In the genomic region with DNA sequence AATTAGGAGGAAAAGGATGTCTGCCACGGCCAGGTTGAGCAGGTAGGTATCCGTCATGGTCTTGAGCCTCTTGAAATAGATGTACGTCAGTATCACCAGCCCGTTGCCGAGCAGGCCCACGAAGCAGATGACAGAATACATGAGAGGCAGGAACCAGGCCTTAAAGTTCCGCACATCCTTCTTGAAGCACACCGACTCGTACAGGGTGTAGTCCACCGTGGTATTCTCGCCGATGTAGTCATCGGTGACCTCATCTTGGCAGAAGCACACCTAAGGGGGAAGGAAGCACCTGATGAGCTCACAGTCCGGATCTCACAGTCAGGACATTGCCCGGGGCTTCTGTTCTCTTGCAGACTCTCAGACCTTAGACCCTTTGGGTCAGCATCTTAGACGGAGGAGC, we compare ENCODE assay signal across 23 mouse cellular contexts. TPM values are rescaled to one million over a fixed set of nuclear protein-coding genes. Genes with fewer than 3 reads are reported as not detected.
DNase-seq lines count a peak whose midpoint lies in the region; ATAC-seq and TF ChIP-seq lines count a peak whose summit lies in the region.
"Had no signal": no experiment of that assay in that cellular context is flagged by ENCODE, and none has a peak within 500 bp of the region (broad histone marks: within the 10 kb centered on the region; RNA-seq: fewer than 3 reads in every experiment).

No protein-coding gene starts in this region.

- DNase-seq in midbrain, embryonic 11.5 days (ENCODE audit: low spot score, missing footprints), result peak; percentile 57
- DNase-seq in midbrain, postnatal 0 days (ENCODE audit: low spot score), result no peak
- DNase-seq in splenic B cell, adult 2 months (ENCODE audit: low read depth, low spot score), result peak; percentile 44
- no peak for DNase-seq in spleen, postnatal 4 days (ENCODE audit: low spot score in 2 of 2)
- DNase-seq: adrenal gland, postnatal 36 days; cerebellum, adult 2 months; forebrain, postnatal 0 days; kidney, adult 2 months; kidney, postnatal 14 days; liver, postnatal 0 days; lung, postnatal 14 days; retina, postnatal 1 day had no signal

- no peaks in the 10 kb centered on the region for H3K27me3 ChIP-seq in midbrain, embryonic 11.5 days (ENCODE audit: control insufficient read depth, insufficient read depth, low read length)
- no peaks in the 10 kb centered on the region for H3K27me3 ChIP-seq in midbrain, postnatal 0 days (ENCODE audit: insufficient read depth, low read length)
- H3K27me3 ChIP-seq in embryonic facial prominence, embryonic 15.5 days, result no peaks in the 10 kb centered on the region
- H3K27me3 ChIP-seq in splenic B cell, adult 2 months (ENCODE audit: control insufficient read depth, insufficient read depth, low read length, poor library complexity, severe bottlenecking), result no peaks in the 10 kb centered on the region
- H3K27me3 ChIP-seq: hindbrain, embryonic 15.5 days had no signal

- 96% methylated on average over 16 of the region's 16 CpGs for WGBS in midbrain, embryonic 11.5 days
- 94% methylated on average over 16 of the region's 16 CpGs for WGBS in midbrain, postnatal 0 days
- 91% methylated on average over 16 of the region's 16 CpGs for WGBS in embryonic facial prominence, embryonic 15.5 days

- no peak overlapping the region for H3K4me3 ChIP-seq in midbrain, embryonic 11.5 days (ENCODE audit: low read depth, low read length)
- no peak overlapping the region for H3K4me3 ChIP-seq in midbrain, postnatal 0 days (ENCODE audit: low read depth, low read length)
- H3K4me3 ChIP-seq in embryonic facial prominence, embryonic 15.5 days (replicated peaks), result no peak overlapping the region
- H3K4me3 ChIP-seq: heart, embryonic 13.5 days; hindbrain, embryonic 15.5 days had no signal

- TF ChIP-seq CTCF in midbrain, postnatal 0 days (IDR thresholded peaks at IDR 0.05), result no peak

- no peak overlapping the region for H3K27ac ChIP-seq in midbrain, embryonic 11.5 days (ENCODE audit: low read depth, low read length)
- H3K27ac ChIP-seq in midbrain, postnatal 0 days (ENCODE audit: low read depth, low read length), result no peak overlapping the region
- 0 out of 2 replicates have a peak overlapping the region, but pooled peaks have one; percentile 28 for H3K27ac ChIP-seq in embryonic facial prominence, embryonic 15.5 days (replicated peaks)
- H3K27ac ChIP-seq: heart, embryonic 13.5 days; hindbrain, embryonic 15.5 days had no signal

- no peaks in the 10 kb centered on the region for H3K36me3 ChIP-seq in midbrain, embryonic 11.5 days (ENCODE audit: control insufficient read depth, insufficient read depth, low read length)
- no peaks in the 10 kb centered on the region for H3K36me3 ChIP-seq in midbrain, postnatal 0 days (ENCODE audit: insufficient read depth, low read length)
- no peaks in the 10 kb centered on the region for H3K36me3 ChIP-seq in embryonic facial prominence, embryonic 15.5 days
- H3K36me3 ChIP-seq in splenic B cell, adult 2 months (ENCODE audit: control insufficient read depth, insufficient read depth, low read length, poor library complexity, severe bottlenecking), result peaks cover 20% of the 10 kb centered on the region
- H3K36me3 ChIP-seq: G1E; heart, embryonic 13.5 days; hindbrain, embryonic 15.5 days had no signal

- no peak overlapping the region for H3K9ac ChIP-seq in midbrain, embryonic 11.5 days (ENCODE audit: low read length)
- H3K9ac ChIP-seq in midbrain, postnatal 0 days (replicated peaks; ENCODE audit: low read length, poor library complexity, severe bottlenecking), result no peak overlapping the region
- H3K9ac ChIP-seq in embryonic facial prominence, embryonic 15.5 days, result no peak overlapping the region
- H3K9ac ChIP-seq: forebrain, postnatal 0 days; heart, embryonic 13.5 days; hindbrain, embryonic 15.5 days; liver, postnatal 0 days had no signal

- no peak overlapping the region for H3K4me2 ChIP-seq in midbrain, embryonic 11.5 days
- no peak overlapping the region for H3K4me2 ChIP-seq in midbrain, postnatal 0 days (ENCODE audit: low read depth, low read length, poor library complexity, severe bottlenecking)
- no peak overlapping the region for H3K4me2 ChIP-seq in embryonic facial prominence, embryonic 15.5 days (replicated peaks)
- H3K4me2 ChIP-seq: heart, embryonic 13.5 days; hindbrain, embryonic 15.5 days had no signal

- no peaks in the 10 kb centered on the region for H3K9me3 ChIP-seq in midbrain, embryonic 11.5 days (ENCODE audit: control insufficient read depth, low read length)
- H3K9me3 ChIP-seq in midbrain, postnatal 0 days (ENCODE audit: low read length), result no peaks in the 10 kb centered on the region
- H3K9me3 ChIP-seq in embryonic facial prominence, embryonic 15.5 days (replicated peaks), result no peaks in the 10 kb centered on the region
- H3K9me3 ChIP-seq: G1E; heart, embryonic 13.5 days; hindbrain, embryonic 15.5 days; megakaryocyte, embryonic 14.5 days had no signal

- peaks cover 17% of the 10 kb centered on the region for H3K4me1 ChIP-seq in midbrain, embryonic 11.5 days (ENCODE audit: control insufficient read depth, insufficient read depth, low read length)
- H3K4me1 ChIP-seq in midbrain, postnatal 0 days (ENCODE audit: insufficient read depth, low read length), result no peaks in the 10 kb centered on the region
- H3K4me1 ChIP-seq in embryonic facial prominence, embryonic 15.5 days, result peaks cover 71% of the 10 kb centered on the region

- ATAC-seq in midbrain, embryonic 11.5 days (ENCODE audit: low FRiP score), result no peak
- no peak for ATAC-seq in midbrain, postnatal 0 days (ENCODE audit: low FRiP score)
- peak; percentile 9 for ATAC-seq in CD4-positive, CD25-positive, alpha-beta regulatory T cell, adult 4 months
- ATAC-seq in embryonic facial prominence, embryonic 15.5 days (ENCODE audit: insufficient number of reproducible peaks, low FRiP score, low TSS enrichment, low read depth), result no peak
- no peak for ATAC-seq in cerebellum, adult (ENCODE audit: insufficient number of reproducible peaks, low FRiP score, low TSS enrichment)
- ATAC-seq: forebrain, postnatal 0 days; liver, postnatal 0 days; midbrain, embryonic 16.5 days had no signal

RNA-seq across cellular contexts. Expression of a gene that starts 9.1 kb away (rescaled TPM):
- 0.41 TPM in 1 of 2 replicates, not detected in the other for polyA plus RNA-seq in midbrain, embryonic 11.5 days (2014; fragmentation: Nextera tagmentation; extraction: Ambion mirVana)
- total RNA-seq in midbrain, postnatal 0 days (2014; rRNA removed), result not detected in 2 replicates
- polyA plus RNA-seq in midbrain, postnatal 0 days (2015; fragmentation: Nextera tagmentation; extraction: Ambion mirVana), result not detected in 2 replicates
- 100 to 1,000 TPM; 277 to 361 TPM for polyA plus RNA-seq in CD4-positive, CD25-positive, alpha-beta regulatory T cell, adult 4 months (2017; shearing (Covaris generic))
- polyA plus RNA-seq in embryonic facial prominence, embryonic 15.5 days (2015; fragmentation: Nextera tagmentation; extraction: Ambion mirVana), result 0.57 and 0.59 TPM in 2 replicates
- total RNA-seq: common myeloid progenitor, adult 5-6 weeks; gastrocnemius, adult 18-20 months; left cerebral cortex, postnatal 36 days had no signal
- polyA plus RNA-seq: G1E had no signal

RNA-seq across cellular contexts. Expression of a gene that starts 56.7 kb away (rescaled TPM):
- polyA plus RNA-seq in midbrain, embryonic 11.5 days (2014; fragmentation: Nextera tagmentation; extraction: Ambion mirVana), result 0.23 and 0.67 TPM in 2 replicates
- 0.38 TPM in 2 replicates for total RNA-seq in midbrain, postnatal 0 days (2014; rRNA removed)
- polyA plus RNA-seq in midbrain, postnatal 0 days (2015; fragmentation: Nextera tagmentation; extraction: Ambion mirVana), result 0.17 and 0.26 TPM in 2 replicates
- under 1 TPM in 1 of 2 experiments, not detected in 1; 0.35 TPM for polyA plus RNA-seq in CD4-positive, CD25-positive, alpha-beta regulatory T cell, adult 4 months (2017; shearing (Covaris generic))
- polyA plus RNA-seq in embryonic facial prominence, embryonic 15.5 days (2015; fragmentation: Nextera tagmentation; extraction: Ambion mirVana), result 2.7 and 2.8 TPM in 2 replicates
- polyA plus RNA-seq: forebrain, postnatal 0 days had no signal

Comparison
In these comparisons a context has a peak if more than half of its experiments do, and no peak if none do; other contexts are left out.
1. DNase-seq: peak in midbrain, embryonic 11.5 days (single experiment) and splenic B cell, adult 2 months (single experiment); none in midbrain, postnatal 0 days (single experiment) and spleen, postnatal 4 days (0 of 2).
2. RNA of a gene that starts 9.1 kb away (polyA plus RNA-seq): 277 to 361 TPM in CD4-positive, CD25-positive, alpha-beta regulatory T cell, adult 4 months; 0.57 to 0.59 TPM in embryonic facial prominence, embryonic 15.5 days, 0.41 TPM in midbrain, embryonic 11.5 days and not detected in midbrain, postnatal 0 days; every median in the first group is over 100 times any median in the second.